Mouse (Mus musculus): ENCODE measurements at regions not wholly inside any gene's neighbourhood (a gene's known extent, or its start where the extent isn't known, plus 50 kb on each side); places are given as distances from the start of the nearest gene placed in this dataset.

- Histone ChIP-seq H3K27me3 (replicated peaks; ENCODE audit: control insufficient read depth, insufficient read depth, low read length) (no peaks in the 10 kb centered on the region), H3K4me3 (ENCODE audit: insufficient read depth, low read depth, low read length) (no peak overlapping the region), H3K4me1 (ENCODE audit: control insufficient read depth, insufficient read depth, low read length) (no peaks in the 10 kb centered on the region), H3K36me3 (ENCODE audit: control insufficient read depth, insufficient read depth, low read length) (no peaks in the 10 kb centered on the region), H3K27ac (ENCODE audit: insufficient read depth, low read depth, low read length) (no peak overlapping the region)
- TF ChIP-seq POLR2A (IDR thresholded peaks at IDR 0.05; ENCODE audit: low read depth, low read length) = no peak
- no peak for TF ChIP-seq CTCF (conservative IDR thresholded peaks at IDR 0.05; ENCODE audit: insufficient read depth, insufficient read length, low read depth, low read length)
- 58% methylated on average over 16 of the region's 16 CpGs for WGBS
- peak; percentile 8 for DNase-seq
Observed at GRCm38 (mm10) chr13:30051891-30052550, 66.2 kb upstream of the E2f3 start.

- 66% methylated on average over 9 of the region's 9 CpGs for WGBS
- Histone ChIP-seq H3K27me3 (replicated peaks; ENCODE audit: control insufficient read depth, insufficient read depth, low read length) (no peaks in the 10 kb centered on the region; the same call in 1 of the 2 replicates), H3K4me3 (ENCODE audit: insufficient read depth, low read depth, low read length) (no peak overlapping the region), H3K4me1 (ENCODE audit: control insufficient read depth, insufficient read depth, low read length) (no peaks in the 10 kb centered on the region), H3K36me3 (ENCODE audit: control insufficient read depth, insufficient read depth, low read length) (no peaks in the 10 kb centered on the region), H3K27ac (ENCODE audit: insufficient read depth, low read depth, low read length) (no peak overlapping the region)
- no peak for DNase-seq
- TF ChIP-seq CTCF (conservative IDR thresholded peaks at IDR 0.05; ENCODE audit: insufficient read depth, insufficient read length, low read depth, low read length) = no peak
- no peak for TF ChIP-seq POLR2A (IDR thresholded peaks at IDR 0.05; ENCODE audit: low read depth, low read length)
Observed at GRCm38 (mm10) chr13:30050745-30051508, 65.1 kb upstream of the E2f3 start.

- WGBS = 68% methylated on average over 11 of the region's 11 CpGs
- H3K27me3 ChIP-seq (replicated peaks; ENCODE audit: control insufficient read depth, insufficient read depth, low read length) = no peaks in the 10 kb centered on the region; the same call in 1 of the 2 replicates
- H3K27ac ChIP-seq (ENCODE audit: insufficient read depth, low read depth, low read length) = no peak overlapping the region
- no peak overlapping the region for H3K4me3 ChIP-seq (ENCODE audit: insufficient read depth, low read depth, low read length)
- H3K36me3 ChIP-seq (ENCODE audit: control insufficient read depth, insufficient read depth, low read length) = no peaks in the 10 kb centered on the region
- H3K4me1 ChIP-seq (ENCODE audit: control insufficient read depth, insufficient read depth, low read length) = no peaks in the 10 kb centered on the region
- no peak for DNase-seq
- TF ChIP-seq POLR2A (IDR thresholded peaks at IDR 0.05; ENCODE audit: low read depth, low read length) (no peak), CTCF (conservative IDR thresholded peaks at IDR 0.05; ENCODE audit: insufficient read depth, insufficient read length, low read depth, low read length) (no peak)
Observed at GRCm38 (mm10) chr13:30048260-30048859, 62.5 kb upstream of the E2f3 start.

GRCm38 (mm10) chr13:30046504-30047169 is 60.8 kb upstream of the E2f3 start:
- no peaks in the 10 kb centered on the region for H3K36me3 ChIP-seq (ENCODE audit: control insufficient read depth, insufficient read depth, low read length)
- no peaks in the 10 kb centered on the region for H3K4me1 ChIP-seq (ENCODE audit: control insufficient read depth, insufficient read depth, low read length)
- H3K27me3 ChIP-seq (replicated peaks; ENCODE audit: control insufficient read depth, insufficient read depth, low read length) = no peaks in the 10 kb centered on the region; the same call in 1 of the 2 replicates
- no peak overlapping the region for H3K4me3 ChIP-seq (ENCODE audit: insufficient read depth, low read depth, low read length)
- DNase-seq = no peak
- WGBS = 90% methylated on average over 5 of the region's 5 CpGs
- no peak overlapping the region for H3K27ac ChIP-seq (ENCODE audit: insufficient read depth, low read depth, low read length)
- TF ChIP-seq POLR2A (IDR thresholded peaks at IDR 0.05; ENCODE audit: low read depth, low read length) (no peak), CTCF (conservative IDR thresholded peaks at IDR 0.05; ENCODE audit: insufficient read depth, insufficient read length, low read depth, low read length) (no peak)

- no peak overlapping the region for H3K4me3 ChIP-seq (ENCODE audit: insufficient read depth, low read depth, low read length)
- WGBS = 73% methylated on average over 15 of the region's 15 CpGs
- H3K27me3 ChIP-seq (replicated peaks; ENCODE audit: control insufficient read depth, insufficient read depth, low read length) = no peaks in the 10 kb centered on the region; the same call in 1 of the 2 replicates
- no peaks in the 10 kb centered on the region for H3K4me1 ChIP-seq (ENCODE audit: control insufficient read depth, insufficient read depth, low read length)
- no peak overlapping the region for H3K27ac ChIP-seq (ENCODE audit: insufficient read depth, low read depth, low read length)
- no peaks in the 10 kb centered on the region for H3K36me3 ChIP-seq (ENCODE audit: control insufficient read depth, insufficient read depth, low read length)
- no peak for DNase-seq
- TF ChIP-seq POLR2A (IDR thresholded peaks at IDR 0.05; ENCODE audit: low read depth, low read length) (no peak), CTCF (conservative IDR thresholded peaks at IDR 0.05; ENCODE audit: insufficient read depth, insufficient read length, low read depth, low read length) (no peak)
Observed at GRCm38 (mm10) chr13:30046061-30046460, 60.2 kb upstream of the E2f3 start.

- H3K36me3 ChIP-seq (ENCODE audit: control insufficient read depth, insufficient read depth, low read length) = no peaks in the 10 kb centered on the region
- TF ChIP-seq POLR2A (IDR thresholded peaks at IDR 0.05; ENCODE audit: low read depth, low read length) (no peak), CTCF (conservative IDR thresholded peaks at IDR 0.05; ENCODE audit: insufficient read depth, insufficient read length, low read depth, low read length) (no peak)
- WGBS = 79% methylated on average over 6 of the region's 6 CpGs
- no peak overlapping the region for H3K27ac ChIP-seq (ENCODE audit: insufficient read depth, low read depth, low read length)
- DNase-seq = no peak
- H3K27me3 ChIP-seq (replicated peaks; ENCODE audit: control insufficient read depth, insufficient read depth, low read length) = no peaks in the 10 kb centered on the region; the same call in 1 of the 2 replicates
- no peak overlapping the region for H3K4me3 ChIP-seq (ENCODE audit: insufficient read depth, low read depth, low read length)
- H3K4me1 ChIP-seq (ENCODE audit: control insufficient read depth, insufficient read depth, low read length) = no peaks in the 10 kb centered on the region
Observed at GRCm38 (mm10) chr13:30045225-30045624, 59.4 kb upstream of the E2f3 start.
